Mouse (Mus musculus) CH12.LX (cell line): ENCODE results near the gene Oscar. TPM values are rescaled to one million over a fixed set of nuclear protein-coding genes. Genes with fewer than 3 reads are reported as not detected.

Source experiments
- DNase-seq: peaks from one replicate; pipeline ENCODE4 v3.0.0-alpha.2; 2013; ENCODE audit errors: extremely low read depth
- H3K27ac ChIP-seq: 2 replicates; pipeline ENCODE4 v1.5.1; 2012; ENCODE audit warnings: low read depth, mild to moderate bottlenecking, control low read depth, moderate library complexity; ENCODE audit not compliant: insufficient read depth
- H3K27me3 ChIP-seq: replicated peaks from 2 replicates; pipeline ENCODE3; 2012; ENCODE audit warnings: inconsistent platforms
- H3K36me3 ChIP-seq, 2 experiments: replicated peaks in 1 of 2; 2 replicates each; pipeline versions ENCODE3 to v1.6.1; 2012; ENCODE audit warnings: inconsistent platforms in 1 of 2, low read length in 1 of 2, mild to moderate bottlenecking in 1 of 2, mixed read lengths in 1 of 2, moderate library complexity in 1 of 2; ENCODE audit not compliant: control insufficient read depth in 1 of 2, insufficient read depth in 1 of 2
- H3K4me1 ChIP-seq, 2 experiments: 2 replicates each; pipeline ENCODE4 v1.6.1; 2012; ENCODE audit warnings: inconsistent platforms in 1 of 2, moderate library complexity in 1 of 2; ENCODE audit not compliant: insufficient read depth in 2 of 2, control insufficient read depth in 1 of 2
- H3K4me2 ChIP-seq: 2 replicates; pipeline ENCODE4 v1.6.1; 2012; ENCODE audit warnings: low read depth, mild to moderate bottlenecking, control low read depth; ENCODE audit not compliant: poor library complexity, insufficient read depth, severe bottlenecking
- H3K4me3 ChIP-seq, 3 experiments: fragments of 150-350 bp in 1 of 3; sonication (generic) in 1 of 3; replicated peaks in 1 of 3; 2 replicates each; pipeline versions ENCODE3 to v1.5.1; 2011 to 2012; ENCODE audit warnings: low read depth in 2 of 3, low read length in 2 of 3, mild to moderate bottlenecking in 2 of 3, moderate library complexity in 2 of 3, control low read depth in 1 of 3, improper control_type of control experiment in 1 of 3, inconsistent platforms in 1 of 3, mixed read lengths in 1 of 3; ENCODE audit not compliant: poor library complexity in 1 of 3
- H3K79me2 ChIP-seq: replicated peaks from 2 replicates; pipeline ENCODE4 v1.6.1; 2012; ENCODE audit warnings: mild to moderate bottlenecking, moderate library complexity; ENCODE audit not compliant: control insufficient read depth, poor library complexity, insufficient read depth, severe bottlenecking; ENCODE audit errors: extremely low read depth
- H3K9ac ChIP-seq: 2 replicates; pipeline ENCODE4 v1.6.1; 2012; ENCODE audit warnings: low read depth, mild to moderate bottlenecking, control low read depth, moderate library complexity; ENCODE audit not compliant: insufficient read depth
- H3K9me3 ChIP-seq: replicated peaks from 2 replicates; pipeline ENCODE3; 2012; ENCODE audit warnings: low read length, inconsistent platforms, mixed read lengths
- CTCF ChIP-seq, 2 experiments: IDR thresholded peaks in 1 of 2; conservative IDR thresholded peaks in 1 of 2; 2 replicates each; pipeline ENCODE4 v1.5.1; 2011 to 2012; ENCODE audit warnings: low read depth in 2 of 2, low read length in 2 of 2, improper control_type of control experiment in 1 of 2, inconsistent platforms in 1 of 2, mild to moderate bottlenecking in 1 of 2, moderate library complexity in 1 of 2
- E2F4 ChIP-seq: IDR thresholded peaks from 2 replicates; pipeline ENCODE4 v1.6.1; 2011; ENCODE audit warnings: low read depth, low read length, improper control_type of control experiment; ENCODE audit not compliant: insufficient replicate concordance
- ELF1 ChIP-seq: IDR thresholded peaks from 2 replicates; pipeline ENCODE4 v1.6.1; 2014; ENCODE audit warnings: low read depth, mild to moderate bottlenecking, inconsistent platforms, low read length, improper control_type of control experiment
- ETS1 ChIP-seq: conservative IDR thresholded peaks from 2 replicates; pipeline ENCODE4 v1.6.1; 2012; ENCODE audit warnings: low read depth, mild to moderate bottlenecking, inconsistent platforms, low read length, improper control_type of control experiment, moderate library complexity
- GABPA ChIP-seq: IDR thresholded peaks from 2 replicates; pipeline ENCODE4 v1.6.1; 2012; ENCODE audit warnings: low read depth, low read length, improper control_type of control experiment, inconsistent platforms; ENCODE audit not compliant: insufficient replicate concordance
- JUND ChIP-seq: conservative IDR thresholded peaks from 2 replicates; pipeline ENCODE4 v1.6.1; 2011; ENCODE audit warnings: low read depth, low read length, improper control_type of control experiment
- KAT2A ChIP-seq: IDR thresholded peaks from 2 replicates; pipeline ENCODE4 v1.6.1; 2012; ENCODE audit warnings: low read length, improper control_type of control experiment, inconsistent platforms; ENCODE audit not compliant: insufficient replicate concordance
- MAFK ChIP-seq: IDR thresholded peaks from 2 replicates; pipeline ENCODE4 v1.6.1; 2011; ENCODE audit warnings: low read length, improper control_type of control experiment; ENCODE audit not compliant: insufficient replicate concordance
- MAX ChIP-seq: IDR thresholded peaks from 2 replicates; pipeline ENCODE4 v1.6.1; 2011; ENCODE audit warnings: low read length, improper control_type of control experiment
- MYC ChIP-seq: IDR thresholded peaks from 2 replicates; pipeline ENCODE4 v1.6.1; 2011; ENCODE audit warnings: low read depth, mild to moderate bottlenecking, improper control_type of control experiment, low read length
- NELFE ChIP-seq: IDR thresholded peaks from 2 replicates; pipeline ENCODE4 v1.6.1; 2011; ENCODE audit warnings: low read depth, low read length, improper control_type of control experiment
- PAX5 ChIP-seq: IDR thresholded peaks from 2 replicates; pipeline ENCODE4 v1.6.1; 2012; ENCODE audit warnings: low read length, inconsistent platforms, mixed read lengths
- RCOR1 ChIP-seq: conservative IDR thresholded peaks from 2 replicates; pipeline ENCODE4 v1.6.1; 2012; ENCODE audit warnings: low read depth, mild to moderate bottlenecking, inconsistent platforms, low read length, improper control_type of control experiment
- SIN3A ChIP-seq: IDR thresholded peaks from 2 replicates; pipeline ENCODE4 v1.6.1; 2012; ENCODE audit warnings: low read length, improper control_type of control experiment, inconsistent platforms
- TBP ChIP-seq: conservative IDR thresholded peaks from 2 replicates; pipeline ENCODE4 v1.6.1; 2011; ENCODE audit warnings: low read depth, low read length, improper control_type of control experiment
- TCF12 ChIP-seq: IDR thresholded peaks from 2 replicates; pipeline ENCODE4 v1.6.1; 2014; ENCODE audit warnings: low read depth, mild to moderate bottlenecking, inconsistent platforms, low read length, improper control_type of control experiment
- ZMIZ1 ChIP-seq: IDR thresholded peaks from 2 replicates; pipeline ENCODE4 v1.6.1; 2012; ENCODE audit warnings: low read depth, mild to moderate bottlenecking, inconsistent platforms, low read length, improper control_type of control experiment
- dilution Hi-C: fragments of 300-500 bp; cut with MboI; formaldehyde crosslinking; loops from 2 replicates; pipeline ENCODE4 v1.14.3; 2020; ENCODE audit warnings: low sequenced_read_pairs; ENCODE audit not compliant: extremely low pct_unique_long_range_greater_than_20kb, extremely low pct_ligation_motif_present
- in situ Hi-C: fragments of 300-500 bp; cut with MboI; formaldehyde crosslinking; loops from 3 replicates; pipeline ENCODE4 v1.14.3; 2019; ENCODE audit warnings: low sequenced_read_pairs, low pct_ligation_motif_present, low pct_unique_long_range_greater_than_20kb, mixed read lengths
- polyA plus RNA-seq: library from polyadenylated mRNA; unstranded; fragments of >175 nt; gene quantifications from 2 replicates; pipeline ENCODE4 v1.2.1, GENCODE M21; 2012; ENCODE audit warnings: low read depth; ENCODE audit not compliant: insufficient read length
- total RNA-seq, 2 experiments: library from RNA; depleted of rRNA; stranded (reverse); fragments of 300-350 nt in 1 of 2; fragments of >200 nt in 1 of 2; gene quantifications; 2 replicates each; pipeline ENCODE4 v1.2.3; 2012 to 2014

Oscar gene
- total and polyA plus RNA-seq, 3 experiments, result 0.39 TPM; not detected in 2

DNA sequence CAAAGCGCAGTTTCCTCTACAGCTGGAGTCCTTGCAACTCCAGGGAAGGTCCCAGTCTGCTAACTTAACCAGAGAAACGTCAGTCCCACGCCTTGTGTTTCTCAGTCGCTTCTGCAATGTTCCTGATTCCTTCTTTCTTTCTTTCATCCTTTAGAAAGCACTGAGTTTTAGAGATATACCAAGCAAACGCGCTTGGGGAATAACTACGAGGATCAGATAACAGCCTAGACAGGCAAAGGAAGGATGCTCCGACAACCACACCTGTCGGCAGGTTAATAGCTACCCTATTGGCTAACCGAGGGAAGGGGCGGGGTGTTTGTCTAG lies 28.4 kb upstream of the Oscar start:
- DNase-seq, result no peak
- Histone ChIP-seq H3K27me3 (no peaks in the 10 kb centered on the region), H3K4me2 (peak overlapping the region; percentile 39; the same call in 1 of the 2 replicates), H3K9ac (no peak overlapping the region), H3K4me3 (peak overlapping the region; percentile 60 to 93 (median 79)), H3K4me1 (peaks cover 13 to 41% of the 10 kb centered on the region in 2 experiments), H3K79me2 (peaks cover 40% of the 10 kb centered on the region), H3K36me3 (peaks cover 25 to 58% of the 10 kb centered on the region in 2 experiments), H3K27ac (0 out of 2 replicates have a peak overlapping the region, but pooled peaks have one; percentile 24), H3K9me3 (no peaks in the 10 kb centered on the region)
- TF ChIP-seq MAFK, result no peak
- 0 out of 2 replicates have a peak, but pooled peaks have one; percentile 15 for TF ChIP-seq MYC
- peak; percentile 77; the same call in 1 of the 2 replicates for TF ChIP-seq RCOR1
- no peak for TF ChIP-seq KAT2A
- TF ChIP-seq NELFE, result 0 out of 2 replicates have a peak, but pooled peaks have one; percentile 50
- peak; percentile 31; the same call in 1 of the 2 replicates for TF ChIP-seq TCF12
- 0 out of 2 replicates have a peak, but pooled peaks have one; percentile 66 for TF ChIP-seq SIN3A
- in situ Hi-C loops (no loop called here), dilution Hi-C loops (no loop called here)

DNA sequence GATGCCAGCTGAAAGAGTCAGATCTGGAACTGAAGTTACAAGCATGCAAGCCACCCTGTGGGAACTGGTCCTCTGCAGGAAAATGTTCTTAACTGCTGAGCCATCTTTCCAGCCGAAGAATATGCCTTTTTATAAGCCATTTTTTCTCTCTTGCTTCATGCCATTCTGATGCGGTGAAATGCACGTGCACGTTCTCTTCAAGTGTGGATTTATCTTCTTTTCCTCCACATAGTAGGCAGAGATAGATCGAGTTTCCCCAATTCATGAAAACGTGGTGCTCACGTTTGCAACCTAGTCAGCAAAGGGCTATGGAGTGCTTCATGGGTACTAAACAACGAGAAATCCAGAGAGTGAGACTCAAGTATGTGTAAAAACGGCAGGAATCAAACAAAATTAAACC lies 27.9 kb upstream of the Oscar start:
- dilution Hi-C loops, result no loop called here
- Histone ChIP-seq H3K9me3 (no peaks in the 10 kb centered on the region), H3K9ac (no peak overlapping the region), H3K36me3 (peaks cover 29 to 58% of the 10 kb centered on the region in 2 experiments), H3K4me2 (peak overlapping the region; percentile 39; the same call in 1 of the 2 replicates), H3K4me3 (peak overlapping the region in 2 of 3 experiments; percentile 60 to 93), H3K4me1 (peaks cover 13 to 37% of the 10 kb centered on the region in 2 experiments), H3K79me2 (peaks cover 35% of the 10 kb centered on the region), H3K27me3 (no peaks in the 10 kb centered on the region), H3K27ac (no peak overlapping the region)
- in situ Hi-C loops, result no loop called here
- TF ChIP-seq ZMIZ1 (no peak), JUND (no peak), GABPA (no peak), ELF1 (no peak), CTCF (conservative IDR thresholded peaks at IDR 0.05 in 1 of 2, IDR thresholded peaks at IDR 0.05 in 1 of 2; ENCODE audit: low read depth in 2 of 2, low read length in 2 of 2) (no peak), TBP (no peak), PAX5 (no peak), E2F4 (no peak), SIN3A (no peak), MAX (no peak), ETS1 (no peak)
- no peak for DNase-seq
